Mouse (Mus musculus): ENCODE measurements around the gene Rab30. TPM values are rescaled to one million over a fixed set of nuclear protein-coding genes. Genes with fewer than 3 reads are reported as not detected.
A peak's percentile ranks its signal among the peaks of the same experiment; 100 is the strongest.

The Rab30 gene
- polyA plus RNA-seq, 1 experiment from 2014 or later = 5.6 TPM

DNA sequence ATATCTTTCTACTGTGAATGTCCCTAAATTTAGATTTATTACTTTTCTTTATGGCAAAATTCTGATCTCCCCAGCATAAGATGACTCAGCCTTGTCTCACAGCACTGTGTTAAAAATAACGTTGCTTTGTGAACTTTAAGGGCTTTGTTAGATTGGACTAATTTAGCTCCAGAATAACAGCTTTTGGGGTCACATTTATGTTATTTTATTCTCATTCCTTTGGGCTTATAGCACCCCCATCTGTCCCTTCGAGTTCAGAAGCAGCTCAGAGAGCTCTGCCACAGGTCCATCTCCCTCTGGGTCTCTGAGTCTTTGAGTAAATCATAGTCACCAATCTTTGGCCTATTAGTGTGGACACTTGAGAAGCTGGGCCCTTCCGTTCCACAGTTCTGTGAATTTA is 96.5 kb downstream of the Rab30 start:
- WGBS = 42% methylated on average over 3 of the region's 3 CpGs

DNA sequence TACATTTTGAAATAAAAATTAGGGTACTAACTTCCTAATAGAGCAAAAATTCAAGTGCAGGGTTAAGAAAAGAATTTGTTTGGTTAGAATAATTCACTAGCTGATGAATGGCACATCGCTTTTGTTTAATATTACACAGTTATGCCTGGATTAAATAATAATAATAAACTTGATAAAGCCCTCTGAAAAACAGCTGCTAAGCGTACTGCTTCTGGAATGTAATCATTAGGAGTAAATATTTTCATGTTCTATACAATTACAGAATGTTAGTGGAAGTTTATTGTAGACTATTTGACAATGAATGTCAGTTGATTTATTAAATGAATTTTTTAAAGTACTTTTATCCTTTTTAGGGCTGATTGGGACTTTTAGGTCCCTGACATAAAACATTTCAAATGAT is 100.9 kb downstream of the Rab30 start:
- no peak overlapping the region for H3K4me3 ChIP-seq (replicated peaks; ENCODE audit: low read depth, low read length)
- no peak overlapping the region for H3K4me2 ChIP-seq (ENCODE audit: low read length)
- H3K9ac ChIP-seq (ENCODE audit: low read depth, low read length) = no peak overlapping the region
- no peak for ATAC-seq (replicated peaks; ENCODE audit: low FRiP score, low read depth)
- no peaks in the 10 kb centered on the region for H3K9me3 ChIP-seq (replicated peaks; ENCODE audit: low read length)
- no peaks in the 10 kb centered on the region for H3K27me3 ChIP-seq (ENCODE audit: insufficient read depth, low read length)
- no peaks in the 10 kb centered on the region for H3K4me1 ChIP-seq (replicated peaks; ENCODE audit: insufficient read depth, low read length)
- no peak for DNase-seq (ENCODE audit: low spot score)
- WGBS = 70% methylated on average over 2 of the region's 2 CpGs
- TF ChIP-seq CTCF (IDR thresholded peaks at IDR 0.05; ENCODE audit: low read depth) = no peak
- no peaks in the 10 kb centered on the region for H3K36me3 ChIP-seq (ENCODE audit: insufficient read depth, low read length)
- no peak overlapping the region for H3K27ac ChIP-seq

More for the DNA sequence above, 96.5 kb downstream of the Rab30 start:
- H3K27ac ChIP-seq = no peak overlapping the region
- no peaks in the 10 kb centered on the region for H3K27me3 ChIP-seq (ENCODE audit: insufficient read depth, low read length)
- no peak overlapping the region for H3K4me3 ChIP-seq (replicated peaks; ENCODE audit: low read depth, low read length)
- TF ChIP-seq CTCF (IDR thresholded peaks at IDR 0.05; ENCODE audit: low read depth) = no peak
- no peaks in the 10 kb centered on the region for H3K36me3 ChIP-seq (ENCODE audit: insufficient read depth, low read length)
- peak; percentile 21 for DNase-seq (ENCODE audit: low spot score)
- H3K9ac ChIP-seq (ENCODE audit: low read depth, low read length) = no peak overlapping the region
- H3K9me3 ChIP-seq (replicated peaks; ENCODE audit: low read length) = no peaks in the 10 kb centered on the region
- H3K4me2 ChIP-seq (ENCODE audit: low read length) = no peak overlapping the region
- no peaks in the 10 kb centered on the region for H3K4me1 ChIP-seq (replicated peaks; ENCODE audit: insufficient read depth, low read length)
- no peak for ATAC-seq (replicated peaks; ENCODE audit: low FRiP score, low read depth)

DNA sequence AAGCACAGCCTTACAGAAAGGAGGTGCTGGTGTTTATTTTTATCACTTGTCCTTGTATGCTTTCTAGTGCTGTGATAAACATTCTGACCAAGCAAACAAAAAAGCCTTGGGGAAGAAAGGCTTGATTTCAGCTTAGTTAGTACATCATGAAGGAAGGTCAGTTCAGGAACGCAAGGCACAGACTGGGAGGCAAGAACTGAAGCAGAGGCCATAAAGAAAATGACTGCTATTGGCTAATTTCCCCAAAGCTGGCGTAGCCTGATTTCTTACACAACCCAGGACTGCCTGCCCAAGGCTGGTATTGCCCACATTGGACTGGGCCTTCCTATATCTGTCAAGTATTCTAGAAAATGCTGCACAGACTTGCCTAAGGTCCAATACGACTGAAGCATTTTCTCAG is 106.8 kb downstream of the Rab30 start:
- Histone ChIP-seq H3K4me2 (ENCODE audit: low read length) (no peak overlapping the region), H3K36me3 (ENCODE audit: insufficient read depth, low read length) (no peaks in the 10 kb centered on the region), H3K27ac (no peak overlapping the region), H3K9ac (ENCODE audit: low read depth, low read length) (no peak overlapping the region), H3K27me3 (ENCODE audit: insufficient read depth, low read length) (no peaks in the 10 kb centered on the region), H3K9me3 (replicated peaks; ENCODE audit: low read length) (no peaks in the 10 kb centered on the region), H3K4me1 (replicated peaks; ENCODE audit: insufficient read depth, low read length) (no peaks in the 10 kb centered on the region), H3K4me3 (replicated peaks; ENCODE audit: low read depth, low read length) (no peak overlapping the region)
- WGBS = 65% methylated on average over 3 of the region's 3 CpGs
- DNase-seq (ENCODE audit: low spot score) (no peak), ATAC-seq (replicated peaks; ENCODE audit: low FRiP score, low read depth) (no peak)
- TF ChIP-seq CTCF (IDR thresholded peaks at IDR 0.05; ENCODE audit: low read depth) = no peak

DNA sequence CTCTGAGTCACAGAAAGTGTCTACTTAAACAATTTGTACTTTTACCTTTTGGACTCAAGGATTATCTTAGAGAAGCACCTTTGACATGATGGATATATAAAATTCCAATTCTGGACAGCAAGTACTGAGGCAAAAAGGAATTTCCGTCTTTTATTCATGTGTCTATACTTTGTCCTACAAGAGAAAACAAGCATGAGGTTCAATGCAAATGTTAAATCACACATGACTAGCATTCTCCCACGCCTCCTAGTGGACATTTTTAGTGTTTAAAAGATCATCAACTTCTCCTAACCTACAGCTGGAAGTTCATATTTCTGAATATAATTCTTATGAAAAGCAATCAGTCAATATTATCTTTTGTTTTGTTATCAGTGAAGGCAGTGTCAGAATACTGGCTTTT is 125.1 kb downstream of the Rab30 start:
- Histone ChIP-seq H3K4me3 (replicated peaks; ENCODE audit: low read depth, low read length) (no peak overlapping the region), H3K27me3 (ENCODE audit: insufficient read depth, low read length) (no peaks in the 10 kb centered on the region), H3K36me3 (ENCODE audit: insufficient read depth, low read length) (no peaks in the 10 kb centered on the region), H3K4me2 (ENCODE audit: low read length) (no peak overlapping the region), H3K9ac (ENCODE audit: low read depth, low read length) (no peak overlapping the region), H3K9me3 (replicated peaks; ENCODE audit: low read length) (no peaks in the 10 kb centered on the region), H3K4me1 (replicated peaks; ENCODE audit: insufficient read depth, low read length) (no peaks in the 10 kb centered on the region), H3K27ac (no peak overlapping the region)
- DNase-seq (ENCODE audit: low spot score) (peak; percentile 76), ATAC-seq (replicated peaks; ENCODE audit: low FRiP score, low read depth) (no peak)
- 25% methylated on average over 2 of the region's 2 CpGs for WGBS
- peak; percentile 84 for TF ChIP-seq CTCF (IDR thresholded peaks at IDR 0.05; ENCODE audit: low read depth)

DNA sequence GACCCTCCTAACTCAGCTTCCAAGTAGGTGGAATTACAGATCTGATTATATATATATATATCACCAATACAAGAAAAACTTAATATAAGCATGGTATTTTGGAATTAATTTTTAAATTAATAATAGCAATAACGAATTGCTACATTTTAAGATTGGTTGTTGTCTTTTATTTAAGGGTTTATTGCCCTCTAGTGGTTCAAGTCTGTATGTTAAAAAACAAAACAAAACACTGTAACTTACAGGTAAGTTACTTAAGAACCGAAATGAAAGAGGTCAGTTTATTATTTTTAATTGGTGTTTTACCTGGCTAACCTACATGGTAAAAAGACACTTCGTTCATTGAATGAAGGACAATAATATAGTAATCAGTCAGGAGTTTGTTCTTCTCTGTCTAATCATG is 128.8 kb downstream of the Rab30 start:
- WGBS = 61% methylated on average over 3 of the region's 3 CpGs
- Histone ChIP-seq H3K4me3 (replicated peaks; ENCODE audit: low read depth, low read length) (no peak overlapping the region), H3K9ac (ENCODE audit: low read depth, low read length) (no peak overlapping the region), H3K4me2 (ENCODE audit: low read length) (no peak overlapping the region), H3K4me1 (replicated peaks; ENCODE audit: insufficient read depth, low read length) (peaks cover 6% of the 10 kb centered on the region; the same call in 1 of the 2 replicates), H3K27ac (no peak overlapping the region), H3K36me3 (ENCODE audit: insufficient read depth, low read length) (no peaks in the 10 kb centered on the region), H3K27me3 (ENCODE audit: insufficient read depth, low read length) (no peaks in the 10 kb centered on the region), H3K9me3 (replicated peaks; ENCODE audit: low read length) (no peaks in the 10 kb centered on the region)
- TF ChIP-seq CTCF (IDR thresholded peaks at IDR 0.05; ENCODE audit: low read depth) = peak; percentile 66
- peak; percentile 52 for DNase-seq (ENCODE audit: low spot score)
- no peak for ATAC-seq (replicated peaks; ENCODE audit: low FRiP score, low read depth)

DNA sequence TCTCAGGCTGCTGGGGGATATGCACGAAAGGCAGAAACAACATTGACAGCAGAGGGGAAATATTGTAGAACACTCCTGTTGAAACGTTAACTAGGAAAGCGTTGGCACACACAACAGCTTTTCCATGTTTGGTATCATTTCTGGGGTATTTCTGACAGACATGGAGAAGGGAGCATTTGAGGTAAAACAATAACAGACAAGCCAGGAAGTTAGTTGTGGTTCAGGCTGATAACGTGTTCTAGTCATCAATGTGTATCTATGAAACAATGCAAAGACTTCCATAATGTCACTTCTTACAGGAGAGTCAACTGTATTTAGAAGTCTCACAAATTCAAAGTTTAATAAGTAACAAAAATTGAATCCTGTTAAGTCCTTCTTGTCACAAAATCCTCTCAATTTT is 130.2 kb downstream of the Rab30 start:
- TF ChIP-seq CTCF (IDR thresholded peaks at IDR 0.05; ENCODE audit: low read depth) = no peak
- Histone ChIP-seq H3K4me3 (replicated peaks; ENCODE audit: low read depth, low read length) (no peak overlapping the region), H3K27ac (no peak overlapping the region), H3K27me3 (ENCODE audit: insufficient read depth, low read length) (no peaks in the 10 kb centered on the region), H3K4me1 (replicated peaks; ENCODE audit: insufficient read depth, low read length) (peaks cover 6% of the 10 kb centered on the region; the same call in 1 of the 2 replicates), H3K9me3 (replicated peaks; ENCODE audit: low read length) (no peaks in the 10 kb centered on the region), H3K4me2 (ENCODE audit: low read length) (no peak overlapping the region), H3K36me3 (ENCODE audit: insufficient read depth, low read length) (no peaks in the 10 kb centered on the region), H3K9ac (ENCODE audit: low read depth, low read length) (no peak overlapping the region)
- no peak for DNase-seq (ENCODE audit: low spot score)
- 83% methylated on average over 4 of the region's 4 CpGs for WGBS
- no peak for ATAC-seq (replicated peaks; ENCODE audit: low FRiP score, low read depth)

DNA sequence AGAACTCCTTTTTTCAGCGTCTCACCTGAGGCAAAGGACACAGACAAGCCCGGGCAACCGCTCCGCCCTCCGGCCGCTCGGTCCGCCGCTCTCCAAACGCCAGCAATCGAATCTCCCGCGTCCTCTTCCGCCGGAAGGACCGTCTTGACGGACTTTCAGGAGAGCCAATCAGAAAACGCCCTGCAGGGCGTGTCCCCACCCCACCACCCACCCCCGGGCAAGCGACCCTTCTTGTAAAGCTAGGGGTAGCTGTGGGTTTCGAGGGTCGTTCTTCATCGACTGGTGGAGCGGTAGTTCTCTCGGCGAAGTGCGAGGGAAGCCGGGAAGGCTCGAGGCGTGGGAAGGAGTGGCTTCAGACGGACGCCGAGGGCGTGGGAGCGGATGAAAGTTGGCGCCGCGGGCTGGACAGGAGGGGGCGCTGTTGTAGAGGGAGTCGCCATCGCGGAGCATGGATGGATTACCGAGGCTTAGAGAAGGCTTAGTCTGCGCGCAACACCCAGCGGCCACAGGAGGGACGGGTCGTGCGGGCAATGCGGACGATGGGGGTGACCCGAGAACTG is 132.8 kb downstream of the Rab30 start, which contains the start of the genes Ddias and Prcp:
TSS of gene Ddias (minus strand) at position 132 of the 560 bp plus-strand sequence.
TSS of gene Prcp (plus strand) at position 355 of the 560 bp plus-strand sequence.
- H3K4me2 ChIP-seq (ENCODE audit: low read length) = peak within 1 kb of the TSS; percentile 68
- no peaks in the 10 kb centered on the region for H3K27me3 ChIP-seq (ENCODE audit: insufficient read depth, low read length)
- H3K36me3 ChIP-seq (ENCODE audit: insufficient read depth, low read length) = no peaks in the 10 kb centered on the region
- peak; percentile 97 for TF ChIP-seq CTCF (IDR thresholded peaks at IDR 0.05; ENCODE audit: low read depth)
- H3K4me3 ChIP-seq (replicated peaks; ENCODE audit: low read depth, low read length) = peak within 1 kb of the TSS; percentile 58
- H3K4me1 ChIP-seq (replicated peaks; ENCODE audit: insufficient read depth, low read length) = peaks cover 6% of the 10 kb centered on the region; the same call in 1 of the 2 replicates
- H3K27ac ChIP-seq = peak within 1 kb of the TSS; percentile 95
- under 1% methylated on average over 53 of the region's 53 CpGs for WGBS
- H3K9ac ChIP-seq (ENCODE audit: low read depth, low read length) = peak within 1 kb of the TSS; percentile 68
- peak; percentile 91 for ATAC-seq (replicated peaks; ENCODE audit: low FRiP score, low read depth)
- peak; percentile 96 for DNase-seq (ENCODE audit: low spot score)
- no peaks in the 10 kb centered on the region for H3K9me3 ChIP-seq (replicated peaks; ENCODE audit: low read length)

Data from kidney, postnatal 0 days (tissue).